Mouse (Mus musculus): ENCODE measurements around the gene Slc44a4. TPM values are rescaled to one million over a fixed set of nuclear protein-coding genes. Genes with fewer than 3 reads are reported as not detected.
"Not testable (repeated sequence)": the region's sequence is repeated elsewhere in the genome, so short reads cannot be mapped to it uniquely, and the experiment has no call there.

Gene Slc44a4
- polyA plus RNA-seq, 1 experiment from 2014 or later = 0.42 TPM

DNA sequence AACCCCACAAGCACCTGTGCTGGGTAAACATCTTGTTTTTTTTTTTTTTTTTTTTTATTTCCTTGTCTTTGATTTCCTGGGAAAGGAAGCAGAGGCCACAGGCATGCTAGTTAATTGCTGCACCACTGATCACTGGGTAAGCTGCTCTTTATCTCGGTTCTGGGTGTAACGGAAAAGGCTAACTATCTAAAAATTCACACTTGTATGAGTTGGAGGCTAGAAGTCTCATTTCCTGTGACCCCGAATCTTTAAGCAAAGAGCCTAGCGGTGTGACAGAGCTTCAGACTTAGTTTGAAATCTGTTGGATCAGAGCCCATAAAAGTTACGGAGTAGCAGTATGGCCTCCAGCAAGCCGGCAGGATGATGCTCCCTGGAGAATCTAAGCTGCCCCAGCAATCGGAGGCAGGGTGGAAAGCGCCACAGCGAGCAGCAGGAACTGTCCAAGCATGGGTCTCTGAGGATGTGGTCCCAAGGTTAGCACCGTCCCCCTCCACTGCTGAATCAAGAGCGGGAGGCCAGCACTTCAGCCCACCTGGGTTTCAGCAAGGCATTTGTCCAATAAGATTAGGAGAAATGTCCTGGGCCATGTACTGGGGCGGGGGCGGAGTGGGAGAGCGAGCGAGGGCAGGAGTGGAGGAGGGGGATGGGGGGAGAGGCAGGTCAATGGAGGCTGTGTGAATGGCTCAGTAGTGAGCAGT lies 27.2 kb downstream of the Slc44a4 start:
- TF ChIP-seq CTCF (IDR thresholded peaks at IDR 0.05; ENCODE audit: low read depth) = no peak
- ATAC-seq (ENCODE audit: insufficient read depth) = peak; percentile 77; the same call in 1 of the 2 replicates
- H3K27ac ChIP-seq (ENCODE audit: low read depth) = peak overlapping the region; percentile 61; the same call in 1 of the 2 replicates

DNA sequence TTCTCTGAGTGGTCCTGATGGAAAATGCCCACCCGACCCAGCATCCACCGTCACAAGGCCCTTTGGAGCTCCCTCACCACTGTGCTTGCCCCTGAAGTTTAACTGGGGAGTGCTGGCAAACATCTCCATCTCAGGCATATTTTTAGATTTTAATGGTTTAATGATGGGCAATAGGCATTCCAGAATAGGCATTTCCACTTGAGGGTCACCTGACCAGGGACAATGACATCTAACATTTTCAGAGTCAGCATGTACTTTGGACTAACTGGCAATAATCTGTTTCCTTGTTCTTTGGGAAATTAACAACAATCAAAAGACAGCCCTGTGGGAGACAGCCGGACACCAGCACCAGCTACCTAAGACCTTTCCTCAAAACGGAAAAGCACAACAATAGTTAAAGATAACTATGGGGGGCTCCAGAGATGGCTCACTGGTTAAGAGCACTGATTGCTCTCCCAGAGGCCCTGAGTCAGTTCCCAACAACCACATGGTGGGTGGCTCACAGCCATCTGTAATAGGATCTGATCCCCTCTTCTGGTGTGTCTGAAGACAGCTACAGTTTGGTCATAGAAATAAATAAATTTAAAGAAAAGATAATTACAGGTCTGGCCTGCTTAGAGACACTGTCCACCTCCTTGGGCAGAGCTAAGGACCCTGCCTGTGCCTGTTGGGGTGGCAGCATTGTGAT lies 29.0 kb downstream of the Slc44a4 start:
- Histone ChIP-seq H3K4me3 (ENCODE audit: low read depth, low read length) (no peak overlapping the region), H3K4me2 (no peak overlapping the region), H3K9ac (no peak overlapping the region), H3K36me3 (ENCODE audit: insufficient read depth) (no peaks in the 10 kb centered on the region), H3K4me1 (ENCODE audit: insufficient read depth) (0 out of 2 replicates have a peak, but pooled peaks cover 4% of the 10 kb centered on the region), H3K27ac (ENCODE audit: low read depth) (no peak overlapping the region), H3K9me3 (ENCODE audit: low read depth, low read length) (no peaks in the 10 kb centered on the region), H3K27me3 (ENCODE audit: insufficient read depth, low read length) (no peaks in the 10 kb centered on the region)
- no peak for TF ChIP-seq CTCF (IDR thresholded peaks at IDR 0.05; ENCODE audit: low read depth)
- WGBS = 78% methylated on average over 4 of the region's 4 CpGs
- no peak for DNase-seq
- no peak for ATAC-seq (ENCODE audit: insufficient read depth)

More for the DNA sequence above, 27.2 kb downstream of the Slc44a4 start:
- Histone ChIP-seq H3K4me1 (ENCODE audit: insufficient read depth) (0 out of 2 replicates have a peak, but pooled peaks cover 4% of the 10 kb centered on the region), H3K9me3 (ENCODE audit: low read depth, low read length) (no peaks in the 10 kb centered on the region), H3K9ac (peak overlapping the region; percentile 36), H3K4me3 (ENCODE audit: low read depth, low read length) (peak overlapping the region; percentile 13), H3K36me3 (ENCODE audit: insufficient read depth) (no peaks in the 10 kb centered on the region), H3K27me3 (ENCODE audit: insufficient read depth, low read length) (no peaks in the 10 kb centered on the region), H3K4me2 (peak overlapping the region; percentile 48)
- WGBS = 6% methylated on average over 15 of the region's 15 CpGs
- peak; percentile 55 for DNase-seq

DNA sequence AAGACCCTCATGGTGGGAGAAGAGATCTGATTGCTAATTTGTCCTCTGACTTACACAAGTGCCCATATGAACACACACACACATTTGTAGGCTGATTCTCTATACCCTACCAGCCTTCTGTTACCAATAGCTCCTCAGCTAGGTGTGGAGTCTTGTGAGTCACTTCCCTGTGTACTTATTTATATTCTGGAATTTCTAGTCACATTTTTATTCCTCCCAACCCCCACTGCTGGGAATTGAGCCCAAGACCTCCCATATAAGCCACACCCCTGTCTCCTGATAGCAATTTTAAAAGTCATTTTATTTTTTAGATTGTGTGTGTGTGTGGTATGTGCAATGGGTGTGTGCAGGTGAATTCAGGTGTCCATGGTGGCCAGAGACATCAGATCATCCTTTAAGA lies 30.1 kb downstream of the Slc44a4 start:
- no peaks in the 10 kb centered on the region for H3K27me3 ChIP-seq (ENCODE audit: insufficient read depth, low read length)
- no peak for ATAC-seq (ENCODE audit: insufficient read depth)
- no peak overlapping the region for H3K4me3 ChIP-seq (ENCODE audit: low read depth, low read length)
- no peak overlapping the region for H3K27ac ChIP-seq (ENCODE audit: low read depth)
- H3K9ac ChIP-seq = no peak overlapping the region
- no peak overlapping the region for H3K4me2 ChIP-seq
- no peaks in the 10 kb centered on the region for H3K9me3 ChIP-seq (ENCODE audit: low read depth, low read length)
- peaks cover under 1% of the 10 kb centered on the region for H3K36me3 ChIP-seq (ENCODE audit: insufficient read depth)
- DNase-seq = peak; percentile 25
- TF ChIP-seq CTCF (IDR thresholded peaks at IDR 0.05; ENCODE audit: low read depth) = no peak
- 0 out of 2 replicates have a peak, but pooled peaks cover 4% of the 10 kb centered on the region for H3K4me1 ChIP-seq (ENCODE audit: insufficient read depth)

DNA sequence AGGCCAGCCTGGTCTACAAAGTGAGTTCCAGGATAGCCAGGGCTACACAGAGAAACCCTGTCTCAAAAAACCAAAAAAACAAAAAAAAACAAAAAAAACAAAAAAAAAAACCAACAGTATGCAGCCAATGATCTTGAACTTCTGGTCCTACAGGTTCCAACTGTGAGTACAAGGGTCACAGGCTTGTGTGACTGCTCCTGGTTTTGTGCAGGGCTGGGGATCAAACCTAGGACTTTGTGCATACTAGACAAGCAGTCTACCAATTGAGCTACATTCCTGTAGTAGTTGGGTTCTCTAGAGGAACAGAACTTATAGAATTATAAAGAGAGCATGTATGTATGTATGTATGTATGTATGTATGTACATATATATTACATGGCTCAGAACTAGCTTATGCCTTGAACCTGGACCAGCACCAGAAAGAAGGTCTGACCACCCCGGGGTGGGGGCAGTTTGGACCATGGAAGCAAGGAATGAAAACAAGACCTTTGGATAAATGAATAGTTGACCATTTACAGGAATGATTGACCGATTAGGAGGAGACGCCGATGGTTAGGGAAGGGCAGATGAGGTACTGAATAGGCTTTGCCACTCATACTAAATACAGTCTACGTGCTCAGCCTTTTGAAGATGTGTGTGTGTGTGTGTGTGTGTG lies 32.3 kb downstream of the Slc44a4 start:
- TF ChIP-seq CTCF (IDR thresholded peaks at IDR 0.05; ENCODE audit: low read depth) = no peak
- Histone ChIP-seq H3K36me3 (ENCODE audit: insufficient read depth) (peaks cover 23% of the 10 kb centered on the region), H3K9ac (no peak overlapping the region), H3K4me3 (ENCODE audit: low read depth, low read length) (no peak overlapping the region), H3K4me2 (no peak overlapping the region), H3K4me1 (ENCODE audit: insufficient read depth) (peaks cover 10% of the 10 kb centered on the region), H3K27ac (ENCODE audit: low read depth) (no peak overlapping the region), H3K27me3 (ENCODE audit: insufficient read depth, low read length) (no peaks in the 10 kb centered on the region), H3K9me3 (ENCODE audit: low read depth, low read length) (no peaks in the 10 kb centered on the region)
- ATAC-seq (ENCODE audit: insufficient read depth) (no peak), DNase-seq (no peak)
- 84% methylated on average over 5 of the region's 5 CpGs for WGBS

DNA sequence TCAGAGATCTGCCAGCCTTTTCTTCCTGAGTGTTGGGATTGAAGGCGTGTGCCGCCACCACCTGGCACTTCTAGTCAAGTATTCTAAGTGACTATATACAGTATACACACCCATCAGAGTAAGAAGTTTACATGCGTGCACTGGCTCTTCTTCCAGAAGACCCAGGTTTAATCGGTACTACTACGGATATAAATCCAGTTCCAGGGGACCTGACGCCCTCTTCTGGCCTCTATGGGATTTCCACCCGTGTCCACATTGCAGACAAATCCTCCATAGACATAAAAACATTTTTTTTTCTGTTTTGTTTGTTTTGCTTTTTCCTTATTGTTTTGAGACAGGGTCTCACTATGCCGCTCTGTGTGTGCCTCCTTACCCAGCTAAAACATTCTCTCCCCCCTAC lies 33.3 kb downstream of the Slc44a4 start:
- Histone ChIP-seq H3K27me3 (ENCODE audit: insufficient read depth, low read length) (no peaks in the 10 kb centered on the region), H3K4me1 (ENCODE audit: insufficient read depth) (peaks cover 8% of the 10 kb centered on the region), H3K9ac (no peak overlapping the region), H3K36me3 (ENCODE audit: insufficient read depth) (peaks cover 25% of the 10 kb centered on the region), H3K4me3 (ENCODE audit: low read depth, low read length) (no peak overlapping the region), H3K27ac (ENCODE audit: low read depth) (no peak overlapping the region), H3K9me3 (ENCODE audit: low read depth, low read length) (no peaks in the 10 kb centered on the region), H3K4me2 (no peak overlapping the region)
- DNase-seq (peak; percentile 80), ATAC-seq (ENCODE audit: insufficient read depth) (no peak)
- WGBS = 19% methylated on average over 8 of the region's 8 CpGs
- TF ChIP-seq CTCF (IDR thresholded peaks at IDR 0.05; ENCODE audit: low read depth) = peak; percentile 61

DNA sequence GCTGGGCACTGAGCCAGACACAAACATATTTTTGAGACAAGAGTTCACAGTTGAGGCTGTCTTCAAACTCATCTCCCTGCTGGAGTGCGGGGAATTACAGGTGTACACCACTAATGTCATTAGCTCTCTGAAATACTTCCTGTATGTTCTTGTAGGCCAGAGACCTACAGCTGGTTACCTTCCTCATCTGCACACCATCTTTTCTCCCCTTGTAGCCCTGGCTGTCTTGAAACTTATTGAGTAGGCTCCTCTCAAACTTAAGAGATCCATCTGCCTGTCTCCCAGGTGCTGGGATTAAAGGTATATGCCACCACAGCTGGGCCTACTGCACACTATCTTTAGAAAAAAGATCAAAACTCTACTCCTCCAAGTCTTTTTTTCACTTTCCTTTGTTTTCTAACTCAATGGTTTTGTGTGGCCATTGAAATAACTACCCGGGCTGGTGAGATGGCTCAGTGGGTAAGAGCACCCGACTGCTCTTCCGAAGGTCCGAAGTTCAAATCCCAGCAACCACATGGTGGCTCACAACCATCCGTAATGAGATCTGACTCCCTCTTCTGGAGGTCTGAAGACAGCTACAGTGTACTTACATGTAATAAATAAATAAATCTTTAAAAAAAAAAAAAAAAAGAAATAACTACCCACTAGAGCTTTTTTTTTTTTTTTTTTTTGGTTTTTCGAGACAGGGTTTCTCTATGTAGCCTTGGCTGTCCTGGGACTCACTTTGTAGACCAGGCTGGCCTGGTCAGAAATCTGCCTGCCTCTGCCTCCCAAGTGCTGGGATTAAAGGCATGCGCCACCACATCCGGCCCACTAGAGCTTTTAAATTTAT lies 34.7 kb downstream of the Slc44a4 start:
- H3K4me1 ChIP-seq (ENCODE audit: insufficient read depth); H3K4me3 ChIP-seq (ENCODE audit: low read depth, low read length); H3K4me2 ChIP-seq; H3K27me3 ChIP-seq (ENCODE audit: insufficient read depth, low read length); H3K27ac ChIP-seq (ENCODE audit: low read depth); H3K9me3 ChIP-seq (ENCODE audit: low read depth, low read length); H3K9ac ChIP-seq; ATAC-seq (ENCODE audit: insufficient read depth): not testable (repeated sequence)
- 49% methylated on average over 9 of the region's 9 CpGs for WGBS
- peak; percentile 21 for DNase-seq
- peaks cover 25% of the 10 kb centered on the region for H3K36me3 ChIP-seq (ENCODE audit: insufficient read depth)
